Mouse (Mus musculus) gastrocnemius, postnatal 10 days (tissue): Measurements from ENCODE around the gene Tor1b. TPM values are rescaled to one million over a fixed set of nuclear protein-coding genes. Genes with fewer than 3 reads are reported as not detected.

Experiments used
- DNase-seq: peaks from one replicate; pipeline ENCODE4 v3.0.0; 2021; ENCODE audit warnings: mixed read lengths
- total RNA-seq, 2 experiments: library from RNA; stranded (reverse); gene quantifications; 2 replicates each; pipeline ENCODE4 v1.2.3; 2021

The Tor1b gene
- total RNA-seq, 2 experiments from 2014 or later, result 20.9 to 23.4 TPM

DNA sequence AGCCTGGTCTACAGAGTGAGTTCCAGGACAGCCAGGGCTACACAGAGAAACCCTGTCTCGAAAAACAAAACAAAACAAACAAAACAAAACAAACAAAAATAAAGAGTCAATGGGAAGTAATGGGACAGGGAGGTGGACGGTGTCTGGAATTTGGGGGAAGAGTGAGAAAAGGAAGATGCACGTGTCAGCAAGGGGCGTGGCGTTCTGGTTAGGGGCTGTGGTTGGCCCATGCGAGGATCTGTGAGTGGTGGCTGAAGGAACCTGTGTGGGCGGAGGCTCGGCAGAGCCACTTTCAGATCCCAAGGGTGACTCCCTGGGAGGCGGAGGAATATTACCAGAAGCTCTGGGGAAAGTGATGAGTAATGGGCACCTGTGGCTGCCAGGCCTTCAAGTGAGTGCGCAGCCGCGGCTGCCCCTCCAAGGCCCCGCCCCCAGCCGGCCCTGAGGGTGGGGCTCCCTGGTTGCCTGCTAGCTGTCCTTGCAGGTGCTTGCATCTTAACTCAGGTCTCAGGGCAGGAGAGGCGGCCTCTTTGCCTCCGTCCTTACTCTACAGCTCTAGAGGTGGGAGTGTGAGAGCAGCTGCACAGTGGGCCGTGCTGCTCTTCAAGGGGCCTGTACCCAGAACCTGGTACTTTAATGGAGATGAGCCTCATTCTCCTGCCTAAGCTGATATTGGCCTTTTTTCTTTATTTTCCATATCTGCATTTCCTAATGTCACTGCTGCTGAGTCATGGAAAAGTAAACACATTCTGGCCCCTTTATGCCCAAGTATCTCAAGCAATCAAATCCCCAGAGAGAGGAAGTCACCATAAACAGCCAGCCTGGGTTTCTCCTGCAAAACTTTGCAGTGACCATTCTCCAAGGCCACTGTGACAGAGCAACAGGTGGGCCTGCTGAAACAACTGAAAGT lies 32.6 kb downstream of the Tor1b start:
- peak; percentile 48 for DNase-seq

DNA sequence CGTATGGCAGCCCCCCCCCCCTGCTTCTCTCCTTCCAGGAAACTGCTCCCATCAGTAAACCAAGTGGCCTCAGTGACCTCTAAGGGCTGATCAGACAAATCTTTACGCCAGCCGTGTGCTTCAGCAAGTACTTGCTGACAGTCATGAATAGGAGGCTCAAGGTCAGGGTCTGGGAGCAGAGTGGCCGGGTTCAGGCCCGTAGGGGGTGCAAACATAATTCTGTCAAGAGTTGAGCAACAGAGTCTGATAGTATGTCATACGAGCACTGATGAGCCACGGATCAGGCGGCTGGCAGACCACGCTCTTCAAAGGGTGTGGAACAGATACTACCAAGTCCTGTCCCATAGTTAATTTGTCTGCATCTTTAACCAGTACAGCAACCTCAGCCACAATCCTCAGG lies 37.5 kb downstream of the Tor1b start:
- no peak for DNase-seq

DNA sequence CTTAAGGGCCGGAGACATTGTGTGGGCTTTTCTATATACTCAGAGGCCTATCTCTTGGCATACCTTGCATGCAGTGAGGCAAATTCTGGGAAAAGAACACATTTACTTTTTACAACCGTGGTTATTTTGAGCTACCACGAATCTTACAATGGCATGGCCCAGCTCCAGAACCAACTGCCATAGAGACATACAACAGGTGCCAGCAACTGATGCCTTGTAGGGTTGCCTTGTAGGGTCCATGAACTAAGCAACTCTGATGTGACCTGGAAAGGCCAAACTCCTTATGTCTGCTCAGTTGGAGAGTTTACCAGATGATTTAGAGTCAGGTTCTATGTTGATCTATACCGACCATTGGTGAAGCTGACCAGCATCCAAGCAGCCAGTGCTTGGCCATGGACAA lies 42.1 kb downstream of the Tor1b start:
- no peak for DNase-seq

DNA sequence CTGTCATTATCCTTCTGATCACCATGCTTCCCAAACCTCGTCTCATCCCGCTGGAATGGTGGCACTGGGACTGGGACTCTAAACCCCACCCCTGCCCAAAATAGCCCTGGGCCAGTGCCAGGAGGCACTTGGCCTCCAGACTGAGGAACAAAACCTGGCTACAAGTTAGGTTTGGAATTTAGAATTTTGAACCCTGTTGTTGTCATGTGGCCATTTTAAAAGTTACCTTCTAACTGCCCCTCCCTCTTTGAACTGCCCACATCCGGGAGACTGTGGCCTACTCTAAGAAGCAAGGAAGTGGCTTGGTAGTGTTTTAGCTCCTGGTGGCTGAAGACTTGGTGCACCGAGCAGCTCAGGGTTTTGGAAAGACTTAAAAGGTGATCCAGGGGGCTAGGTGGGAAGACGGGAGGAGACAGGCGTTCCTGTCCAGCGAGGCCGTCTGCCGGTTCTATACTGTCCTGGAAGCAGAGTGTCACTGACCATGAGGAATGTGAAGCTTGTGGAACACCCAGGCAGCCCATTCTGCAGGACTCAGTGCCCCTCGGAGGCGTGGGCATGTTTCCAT lies 42.8 kb downstream of the Tor1b start:
- DNase-seq, result peak; percentile 44

DNA sequence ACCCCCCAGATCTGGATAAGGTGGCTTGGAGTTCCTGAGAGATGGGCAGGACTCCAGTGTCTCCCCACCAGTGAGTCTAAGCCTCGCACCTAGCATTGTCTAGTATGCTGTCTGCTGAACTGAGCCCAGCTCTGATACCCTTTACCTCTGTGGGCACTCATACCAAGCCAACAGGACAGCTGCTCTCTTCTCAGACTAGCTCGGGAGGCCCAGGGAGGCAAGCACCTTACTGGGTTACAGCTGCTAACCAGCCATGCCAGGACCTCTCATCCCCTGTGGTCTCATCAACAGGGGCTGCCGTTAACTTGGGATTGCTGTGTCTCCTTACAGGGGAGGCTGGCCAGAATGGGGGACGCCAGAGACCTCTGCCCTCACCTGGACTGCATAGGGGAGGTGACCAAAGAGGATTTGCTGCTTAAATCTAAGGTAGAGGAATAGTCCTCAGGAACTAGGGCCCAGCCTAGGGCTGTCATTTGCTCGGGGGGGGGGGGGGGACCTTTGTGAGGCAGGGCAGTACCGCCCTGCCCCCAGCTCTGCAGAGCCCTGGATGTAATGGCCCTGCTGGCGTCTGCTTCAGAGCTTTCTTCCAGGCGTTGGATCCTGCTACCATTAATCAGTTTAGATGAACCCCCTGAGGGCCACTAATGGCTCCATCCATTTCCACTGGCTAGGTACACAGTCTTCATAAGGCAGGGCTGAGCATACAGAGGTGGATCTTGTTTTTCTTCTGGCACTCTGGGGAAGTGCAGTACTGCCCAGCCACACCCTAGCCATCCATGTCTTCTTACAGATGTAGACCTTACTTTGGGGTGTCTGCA lies 45.9 kb downstream of the Tor1b start:
- DNase-seq, result no peak

DNA sequence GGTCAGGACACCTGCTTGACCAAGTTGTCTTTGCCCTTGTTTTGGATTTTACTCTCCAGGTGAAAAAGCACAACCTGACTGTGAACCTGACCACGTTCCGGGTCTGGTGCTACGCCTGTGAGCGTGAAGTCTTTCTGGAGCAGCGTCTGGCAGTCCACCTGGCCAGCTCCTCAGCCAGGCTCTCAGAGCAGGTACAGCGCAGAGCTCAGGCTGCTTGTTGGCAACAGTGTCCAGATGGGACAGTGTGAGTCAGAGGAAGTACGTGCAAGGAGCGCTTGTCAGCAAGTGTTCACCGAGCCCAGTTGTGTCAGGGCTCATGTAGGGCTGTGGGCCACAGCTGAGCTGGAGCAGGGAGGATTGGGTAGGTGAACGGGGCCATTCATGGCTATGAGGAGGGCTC lies 50.1 kb downstream of the Tor1b start:
- DNase-seq, result no peak

DNA sequence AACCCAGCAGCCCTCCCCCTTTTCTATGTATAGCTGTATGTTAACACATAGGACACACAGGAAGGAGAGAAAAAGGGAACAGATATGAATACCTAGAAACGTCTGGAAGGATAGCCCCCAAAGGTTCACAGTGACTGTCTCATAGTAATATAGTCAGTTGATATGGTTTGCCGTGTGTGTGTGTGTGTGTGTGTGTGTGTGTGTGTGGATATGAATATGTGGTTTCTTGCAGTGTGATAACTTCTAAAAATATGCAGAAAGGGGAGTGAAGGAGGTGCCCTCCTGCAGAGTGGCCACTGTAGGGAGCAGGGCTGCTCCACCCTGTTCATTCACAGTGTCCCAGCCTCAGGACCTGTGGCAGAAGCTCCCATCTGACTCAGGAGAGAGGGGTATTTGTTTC lies 52.7 kb downstream of the Tor1b start:
- no peak for DNase-seq

DNA sequence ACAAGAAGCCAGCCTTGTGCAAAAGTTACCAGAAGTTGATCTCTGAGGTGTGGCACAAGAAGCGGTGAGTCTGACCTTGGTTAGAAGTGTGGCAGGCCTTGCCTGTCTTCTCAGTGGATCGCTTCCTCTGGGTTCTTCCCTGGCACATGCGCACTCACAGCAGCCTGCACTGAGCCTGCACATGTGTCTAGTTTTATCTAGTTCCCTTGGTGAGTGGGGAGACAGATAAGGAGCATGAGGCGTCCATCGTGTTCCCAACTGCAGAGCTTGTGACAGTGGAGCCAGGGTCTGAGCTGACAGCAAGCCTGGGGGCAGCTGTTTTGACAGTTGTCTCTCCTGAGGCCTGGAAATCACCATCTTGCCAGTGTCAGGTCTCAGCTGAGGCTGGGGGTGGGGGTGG lies 53.7 kb downstream of the Tor1b start:
- no peak for DNase-seq

DNA sequence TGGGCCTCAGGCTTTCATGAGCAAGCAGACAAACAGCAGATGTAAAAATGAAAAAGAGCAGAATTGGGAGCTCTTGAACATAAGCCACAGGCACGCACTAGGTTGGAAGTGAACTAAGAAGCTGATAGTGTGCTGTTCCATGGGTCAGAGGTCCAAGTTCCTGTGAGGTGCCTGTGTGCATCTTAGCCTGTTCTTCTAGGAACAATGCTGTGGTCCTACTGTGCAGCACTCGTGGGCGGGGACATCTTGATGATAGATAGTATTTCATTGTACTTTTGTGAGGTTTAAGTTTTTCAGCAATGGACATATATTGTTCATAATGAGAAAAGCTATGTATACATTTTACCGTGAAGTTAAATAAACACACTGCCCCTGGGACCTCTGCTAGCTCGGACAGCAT lies 54.4 kb downstream of the Tor1b start:
- no peak for DNase-seq

Other genes starting within 250 kb of the Tor1b start
- 1 to 10 TPM in 1 of 2 experiments, under 1 TPM in 1; 0.33 to 1.1 TPM for gene 1700001O22Rik, start 149.3 kb upstream of the Tor1b start, total RNA-seq
- gene Ntmt1, start 145.1 kb upstream of the Tor1b start, total RNA-seq, result 10 to 100 TPM; 20.1 to 22.8 TPM
- 1 to 10 TPM; 8.9 to 9.0 TPM for gene Asb6, start 122.6 kb upstream of the Tor1b start, total RNA-seq
- gene Prrx2, start 118.0 kb upstream of the Tor1b start, total RNA-seq, result 1 to 10 TPM; 4.3 to 4.8 TPM
- gene Ptges, start 23.1 kb upstream of the Tor1b start, total RNA-seq, result 1 to 10 TPM; 7.4 to 9.0 TPM
- gene Tor1a, start 15.0 kb downstream of the Tor1b start, total RNA-seq, result 10 to 100 TPM; 13.7 to 18.4 TPM
- 10 to 100 TPM; 16.5 to 19.0 TPM for gene BC005624, start 29.2 kb downstream of the Tor1b start, total RNA-seq
- 10 to 100 TPM; 17.4 to 29.4 TPM for gene Usp20, start 29.3 kb downstream of the Tor1b start, total RNA-seq
- 10 to 100 TPM; 27.9 to 30.3 TPM for gene Fnbp1, start 189.0 kb downstream of the Tor1b start, total RNA-seq
- 10 to 100 TPM; 27.4 to 32.4 TPM for gene Gpr107, start 199.4 kb downstream of the Tor1b start, total RNA-seq